Mouse (Mus musculus) kidney, adult 2 months (tissue): ENCODE results near the gene Sp9.

ENCODE experiments used
- CTCF ChIP-seq: fragments of 200-500 bp; conservative IDR thresholded peaks from 2 replicates; pipeline ENCODE4 v1.5.1; 2011; ENCODE audit warnings: low read depth, mild to moderate bottlenecking, control low read depth, low read length, moderate library complexity, mixed read lengths; ENCODE audit not compliant: insufficient read depth, insufficient read length
- POLR2A ChIP-seq: fragments of 200-500 bp; IDR thresholded peaks from one replicate; pipeline ENCODE4 v1.6.1; 2011; ENCODE audit warnings: low read depth, low read length, control low read depth

GRCm38 (mm10) chr2:73281707-73282106 is 10.0 kb downstream of the Sp9 start:
- TF ChIP-seq CTCF: 0 out of 2 replicates have a peak, but pooled peaks have one; percentile 6
- no peak for TF ChIP-seq POLR2A
